Mouse (Mus musculus) C2C12 (cell line): ENCODE results near the gene Mpi. TPM values are rescaled to one million over a fixed set of nuclear protein-coding genes. Genes with fewer than 3 reads are reported as not detected.

Experiments
- H3K27me3 ChIP-seq: one replicate; pipeline ENCODE4 v1.6.1; 2011; ENCODE audit not compliant: control insufficient read depth, insufficient read depth, insufficient read length
- H3K36me3 ChIP-seq: one replicate; pipeline ENCODE4 v1.6.1; 2011; ENCODE audit not compliant: control insufficient read depth, insufficient read depth
- H3K4me3 ChIP-seq: one replicate; pipeline ENCODE4 v1.5.1; 2011; ENCODE audit warnings: mild to moderate bottlenecking, control low read depth; ENCODE audit not compliant: poor library complexity, insufficient read depth, severe bottlenecking
- H3K79me2 ChIP-seq: one replicate; pipeline ENCODE4 v1.6.1; 2011; ENCODE audit not compliant: control insufficient read depth, insufficient read depth
- H3K79me3 ChIP-seq: one replicate; pipeline ENCODE4 v1.6.1; 2011; ENCODE audit warnings: low read depth, control low read depth
- H3ac ChIP-seq: one replicate; pipeline ENCODE3; 2011; ENCODE audit warnings: low read depth; ENCODE audit not compliant: control insufficient read depth, insufficient read length
- CEBPB ChIP-seq: IDR thresholded peaks from one replicate; pipeline ENCODE4 v1.6.1; 2011; ENCODE audit warnings: low read depth, mild to moderate bottlenecking, control low read depth, moderate library complexity
- CTCF ChIP-seq: IDR thresholded peaks from one replicate; pipeline ENCODE4 v1.5.1; 2011; ENCODE audit not compliant: control insufficient read depth, insufficient read depth, insufficient read length
- FOSL1 ChIP-seq: IDR thresholded peaks from one replicate; pipeline ENCODE4 v1.8.0; 2011; ENCODE audit warnings: mild to moderate bottlenecking, low read length; ENCODE audit not compliant: poor library complexity, insufficient read depth, severe bottlenecking
- MAX ChIP-seq: IDR thresholded peaks from one replicate; pipeline ENCODE4 v1.6.1; 2011; ENCODE audit warnings: mild to moderate bottlenecking, control low read depth
- MYOD1 ChIP-seq: IDR thresholded peaks from one replicate; pipeline ENCODE4 v1.6.1; 2011; ENCODE audit warnings: low read depth; ENCODE audit not compliant: control insufficient read depth, insufficient read length
- MYOG ChIP-seq: IDR thresholded peaks from one replicate; pipeline ENCODE4 v1.6.1; 2011; ENCODE audit not compliant: control insufficient read depth, insufficient read length; ENCODE audit errors: extremely low read depth
- USF1 ChIP-seq: IDR thresholded peaks from one replicate; pipeline ENCODE4 v1.6.1; 2011; ENCODE audit warnings: low read depth, mild to moderate bottlenecking, control low read depth, moderate library complexity
- polyA plus RNA-seq: library from polyadenylated mRNA; unstranded; fragments of >200 nt; fragmentation: generic; extraction: Trizol; gene quantifications from one replicate; pipeline ENCODE4 v1.2.1, GENCODE M21; 2012; ENCODE audit warnings: missing spikeins

The Mpi gene
- polyA plus RNA-seq, 1 experiment, result 35.7 TPM

- Histone ChIP-seq H3K4me3 (no peak overlapping the region), H3K79me2 (peaks cover 29% of the 10 kb centered on the region), H3K36me3 (peaks cover 25% of the 10 kb centered on the region), H3ac (no peak overlapping the region), H3K27me3 (no peaks in the 10 kb centered on the region), H3K79me3 (peaks cover 3% of the 10 kb centered on the region)
- TF ChIP-seq MAX, result no peak
- no peak for TF ChIP-seq FOSL1
- TF ChIP-seq MYOD1, result no peak
- TF ChIP-seq USF1, result no peak
- TF ChIP-seq CTCF, result no peak
- no peak for TF ChIP-seq MYOG
- no peak for TF ChIP-seq CEBPB
Measured at GRCm38 (mm10) chr9:57568500-57568899, 15.9 kb upstream of the Mpi start.

GRCm38 (mm10) chr9:57566846-57567245 lies 14.3 kb upstream of the Mpi start:
- H3K36me3 ChIP-seq, result peaks cover 25% of the 10 kb centered on the region
- no peak for TF ChIP-seq MYOD1
- TF ChIP-seq CEBPB, result no peak
- no peak for TF ChIP-seq MYOG
- no peak for TF ChIP-seq FOSL1
- no peak for TF ChIP-seq CTCF
- TF ChIP-seq MAX, result no peak
- no peak for TF ChIP-seq USF1
- H3ac ChIP-seq, result no peak overlapping the region
- peaks cover 3% of the 10 kb centered on the region for H3K79me3 ChIP-seq
- peaks cover 46% of the 10 kb centered on the region for H3K79me2 ChIP-seq
- no peaks in the 10 kb centered on the region for H3K27me3 ChIP-seq
- H3K4me3 ChIP-seq, result no peak overlapping the region

- Histone ChIP-seq H3K4me3 (no peak overlapping the region), H3ac (no peak overlapping the region), H3K79me2 (peaks cover 53% of the 10 kb centered on the region), H3K79me3 (peaks cover 3% of the 10 kb centered on the region), H3K36me3 (peaks cover 22% of the 10 kb centered on the region), H3K27me3 (no peaks in the 10 kb centered on the region)
- no peak for TF ChIP-seq CEBPB
- no peak for TF ChIP-seq MYOD1
Measured at GRCm38 (mm10) chr9:57565741-57566221, 13.2 kb upstream of the Mpi start.

GRCm38 (mm10) chr9:57564609-57565008 lies 12.0 kb upstream of the Mpi start:
- Histone ChIP-seq H3K79me2 (peaks cover 53% of the 10 kb centered on the region), H3K36me3 (peaks cover 17% of the 10 kb centered on the region), H3K4me3 (no peak overlapping the region), H3K79me3 (peaks cover 3% of the 10 kb centered on the region), H3ac (no peak overlapping the region), H3K27me3 (no peaks in the 10 kb centered on the region)
- TF ChIP-seq MYOG (no peak), USF1 (no peak), CTCF (no peak)

DNA sequence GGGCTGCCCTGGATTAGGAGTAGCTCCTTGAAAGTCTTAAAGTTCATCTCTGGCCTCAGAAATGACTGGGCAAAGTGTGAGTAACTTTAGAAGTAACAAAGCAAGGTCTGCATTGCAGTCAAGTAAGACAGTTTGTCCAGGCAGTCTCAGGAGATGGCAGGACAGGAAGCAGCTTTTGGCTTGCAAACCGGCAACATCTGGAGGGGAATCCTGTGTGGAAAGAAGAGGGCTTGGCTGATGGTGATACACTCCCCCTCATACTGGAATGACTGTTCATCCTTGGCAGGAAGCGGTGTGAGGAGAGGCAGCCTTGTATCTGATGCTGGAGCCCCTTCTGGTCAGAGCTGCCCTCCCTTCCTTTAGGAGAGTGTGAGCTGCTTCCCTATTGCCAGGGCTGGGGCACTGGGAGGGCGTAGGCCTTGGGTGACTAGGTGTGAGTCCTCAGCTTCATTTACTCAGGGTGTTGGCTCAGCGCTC lies 10.4 kb upstream of the Mpi start:
- peaks cover 2% of the 10 kb centered on the region for H3K36me3 ChIP-seq
- TF ChIP-seq CEBPB (no peak), CTCF (no peak), MYOD1 (no peak), MAX (no peak), MYOG (no peak), USF1 (no peak), FOSL1 (no peak)
- H3ac ChIP-seq, result peak overlapping the region; percentile 6
- H3K27me3 ChIP-seq, result no peaks in the 10 kb centered on the region
- peaks cover 3% of the 10 kb centered on the region for H3K79me3 ChIP-seq
- peaks cover 53% of the 10 kb centered on the region for H3K79me2 ChIP-seq
- H3K4me3 ChIP-seq, result no peak overlapping the region

DNA sequence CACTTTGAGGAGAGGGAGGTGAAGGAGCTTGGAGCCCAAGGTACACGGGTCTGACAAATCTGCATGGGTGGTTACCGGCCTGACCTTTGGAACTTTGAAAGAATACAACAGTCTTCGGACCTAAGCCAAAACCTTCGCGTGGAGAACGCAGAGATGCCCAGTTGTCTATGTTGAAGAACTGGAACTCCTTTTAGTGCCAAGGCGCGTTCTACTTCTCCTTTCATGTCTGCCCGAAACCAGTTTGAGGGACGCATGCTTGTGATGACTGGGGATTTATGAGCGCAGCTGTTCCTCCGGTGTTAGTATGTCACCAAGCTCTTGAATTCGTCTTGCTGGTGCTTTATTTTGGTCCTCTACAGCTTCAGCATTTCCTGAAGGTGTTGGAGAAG lies 9.1 kb upstream of the Mpi start:
- Histone ChIP-seq H3ac (no peak overlapping the region), H3K4me3 (peak overlapping the region; percentile 42), H3K36me3 (no peaks in the 10 kb centered on the region), H3K79me3 (peaks cover 3% of the 10 kb centered on the region), H3K27me3 (no peaks in the 10 kb centered on the region), H3K79me2 (peaks cover 53% of the 10 kb centered on the region)
- no peak for TF ChIP-seq MAX
- peak; percentile 59 for TF ChIP-seq MYOD1
